Mouse (Mus musculus): Measurements from ENCODE around the gene Pramef6. TPM values are rescaled to one million over a fixed set of nuclear protein-coding genes. Genes with fewer than 3 reads are reported as not detected.
"Not testable (repeated sequence)": the region's sequence is repeated elsewhere in the genome, so short reads cannot be mapped to it uniquely, and the experiment has no call there.

The Pramef6 gene
- polyA plus RNA-seq (2015; fragmentation: Nextera tagmentation; extraction: Ambion mirVana), result not detected in 2 replicates

GRCm38 (mm10) chr4:143900280-143900679 lies at the start of gene Pramef6:
Gene Pramef6 (minus strand): TSS chr4:143900380.
- H3K4me3 ChIP-seq; H3K27ac ChIP-seq; H3K4me1 ChIP-seq (replicated peaks); ATAC-seq (ENCODE audit: low FRiP score); H3K4me2 ChIP-seq; H3K9ac ChIP-seq; H3K27me3 ChIP-seq; H3K36me3 ChIP-seq: not testable (repeated sequence)
- H3K9me3 ChIP-seq, result peaks cover 20% of the 10 kb centered on the region
- WGBS, result 95% methylated on average over 1 of the region's 1 CpGs

- not testable (repeated sequence) for H3K27ac ChIP-seq; H3K4me2 ChIP-seq; H3K36me3 ChIP-seq; H3K9ac ChIP-seq; H3K27me3 ChIP-seq; H3K4me1 ChIP-seq (replicated peaks); H3K4me3 ChIP-seq; ATAC-seq (ENCODE audit: low FRiP score)
- peaks cover 38% of the 10 kb centered on the region for H3K9me3 ChIP-seq
- 92% methylated on average over 3 of the region's 3 CpGs for WGBS
Measured at GRCm38 (mm10) chr4:143894406-143894805, 5.8 kb downstream of the Pramef6 start.

- H3K36me3 ChIP-seq; H3K27ac ChIP-seq; H3K9ac ChIP-seq; H3K27me3 ChIP-seq; H3K4me1 ChIP-seq (replicated peaks); ATAC-seq (ENCODE audit: low FRiP score); H3K4me2 ChIP-seq; H3K4me3 ChIP-seq: not testable (repeated sequence)
- peaks cover 32% of the 10 kb centered on the region for H3K9me3 ChIP-seq
- WGBS, result 72% methylated on average over 1 of the region's 1 CpGs
Measured at GRCm38 (mm10) chr4:143882371-143882770, 17.8 kb downstream of the Pramef6 start.

GRCm38 (mm10) chr4:143846197-143846596 lies 54.0 kb downstream of the Pramef6 start, which contains the start of gene Gm13103:
Gene Gm13103 (plus strand): TSS chr4:143846497.
- not testable (repeated sequence) for H3K27ac ChIP-seq; ATAC-seq (ENCODE audit: low FRiP score); H3K36me3 ChIP-seq; H3K4me1 ChIP-seq (replicated peaks); H3K4me3 ChIP-seq; H3K27me3 ChIP-seq; H3K9ac ChIP-seq; H3K4me2 ChIP-seq
- H3K9me3 ChIP-seq, result peaks cover 34% of the 10 kb centered on the region

Other genes starting within 250 kb of the Pramef6 start
- not detected in 2 replicates for gene Gm13088, start 243.1 kb downstream of the Pramef6 start, polyA plus RNA-seq (2015; fragmentation: Nextera tagmentation; extraction: Ambion mirVana)
- not detected in 2 replicates for gene Gm13089, start 197.7 kb downstream of the Pramef6 start, polyA plus RNA-seq (2015; fragmentation: Nextera tagmentation; extraction: Ambion mirVana)
- gene Gm13078, start 180.9 kb downstream of the Pramef6 start, polyA plus RNA-seq (2015; fragmentation: Nextera tagmentation; extraction: Ambion mirVana), result not detected in 2 replicates
- gene Gm13023, start 111.0 kb downstream of the Pramef6 start, polyA plus RNA-seq (2015; fragmentation: Nextera tagmentation; extraction: Ambion mirVana), result not detected in 2 replicates
- not detected in 2 replicates for gene Gm13084, start 84.3 kb downstream of the Pramef6 start, polyA plus RNA-seq (2015; fragmentation: Nextera tagmentation; extraction: Ambion mirVana)
- not detected in 2 replicates for gene Gm13103, start 53.9 kb downstream of the Pramef6 start, polyA plus RNA-seq (2015; fragmentation: Nextera tagmentation; extraction: Ambion mirVana)
- not detected in 2 replicates for gene Pramef25, start 50.6 kb upstream of the Pramef6 start, polyA plus RNA-seq (2015; fragmentation: Nextera tagmentation; extraction: Ambion mirVana)
- not detected in 2 replicates for gene Gm13101, start 66.6 kb upstream of the Pramef6 start, polyA plus RNA-seq (2015; fragmentation: Nextera tagmentation; extraction: Ambion mirVana)
- gene Pramef17, start 94.0 kb upstream of the Pramef6 start, polyA plus RNA-seq (2015; fragmentation: Nextera tagmentation; extraction: Ambion mirVana), result not detected in 2 replicates
- gene Pramel4, start 158.7 kb upstream of the Pramef6 start, polyA plus RNA-seq (2015; fragmentation: Nextera tagmentation; extraction: Ambion mirVana), result not detected in 2 replicates
- not detected in 2 replicates for gene Gm13102, start 206.1 kb upstream of the Pramef6 start, polyA plus RNA-seq (2015; fragmentation: Nextera tagmentation; extraction: Ambion mirVana)